Mouse (Mus musculus) spleen, adult 2 months (tissue): Measurements from ENCODE around the gene Clstn3. TPM values are rescaled to one million over a fixed set of nuclear protein-coding genes. Genes with fewer than 3 reads are reported as not detected.
"Not testable (repeated sequence)": the region's sequence is repeated elsewhere in the genome, so short reads cannot be mapped to it uniquely, and the experiment has no call there.

Experiments used
- DNase-seq, 2 experiments: peaks; one replicate each; pipeline versions ENCODE4 v3.0.0 to v3.0.0-alpha.2; 2012 to 2021; ENCODE audit warnings: low spot score in 2 of 2, low read depth in 1 of 2
- H3K27ac ChIP-seq: fragments of 200-500 bp; 2 replicates; pipeline ENCODE4 v1.5.1; 2012; ENCODE audit warnings: low read length, inconsistent platforms; ENCODE audit not compliant: insufficient read depth
- H3K27me3 ChIP-seq: fragments of 200-500 bp; 2 replicates; pipeline ENCODE4 v1.6.1; 2012; ENCODE audit warnings: mild to moderate bottlenecking, moderate library complexity, low read length, inconsistent platforms; ENCODE audit not compliant: control insufficient read depth, insufficient read depth
- H3K36me3 ChIP-seq: fragments of 200-500 bp; 2 replicates; pipeline ENCODE4 v1.6.1; 2012; ENCODE audit warnings: mild to moderate bottlenecking, low read length, inconsistent platforms; ENCODE audit not compliant: control insufficient read depth, insufficient read depth
- H3K4me1 ChIP-seq: fragments of 200-500 bp; 2 replicates; pipeline ENCODE4 v1.6.1; 2011; ENCODE audit warnings: inconsistent platforms; ENCODE audit not compliant: control insufficient read depth, insufficient read depth, insufficient read length
- H3K4me3 ChIP-seq: fragments of 200-500 bp; 2 replicates; pipeline ENCODE4 v1.5.1; 2011; ENCODE audit warnings: mild to moderate bottlenecking, inconsistent platforms; ENCODE audit not compliant: insufficient read depth, insufficient read length; ENCODE audit errors: extremely low read depth
- CTCF ChIP-seq: fragments of 200-500 bp; IDR thresholded peaks from 2 replicates; pipeline ENCODE4 v1.5.1; 2011; ENCODE audit warnings: mild to moderate bottlenecking, inconsistent platforms; ENCODE audit not compliant: insufficient read depth, insufficient read length, insufficient replicate concordance; ENCODE audit errors: extremely low read depth
- POLR2A ChIP-seq: fragments of 200-500 bp; IDR thresholded peaks from 2 replicates; pipeline ENCODE4 v1.6.1; 2011; ENCODE audit warnings: low read depth, low read length, inconsistent platforms
- WGBS: fragments of 180-500 bp; shearing (Covaris S2); methylation state at CpG from one replicate; pipeline ENCODE4 v1.1.7; 2018; 5-methylcytosine and 5-hydroxymethylcytosine counted together
- polyA plus RNA-seq: library from polyadenylated mRNA; depleted of rRNA; stranded (reverse); fragments of >200 nt; gene quantifications from 2 replicates; pipeline ENCODE4 v1.2.3, GENCODE M21; 2012

Clstn3 gene
- polyA plus RNA-seq, 1 experiment: 0.95 TPM

- DNase-seq: no peak
- WGBS: 53% methylated on average over 6 of the region's 6 CpGs
These were observed 26.8 kb upstream of the Clstn3 start for GRCm38 (mm10) chr6:124491427-124491826.

GRCm38 (mm10) chr6:124488952-124489351 lies 24.4 kb upstream of the Clstn3 start:
- no peak overlapping the region for H3K27ac ChIP-seq
- H3K4me3 ChIP-seq: no peak overlapping the region
- no peaks in the 10 kb centered on the region; the same call in 1 of the 2 replicates for H3K4me1 ChIP-seq
- no peaks in the 10 kb centered on the region for H3K27me3 ChIP-seq
- TF ChIP-seq POLR2A: no peak
- TF ChIP-seq CTCF: no peak
- H3K36me3 ChIP-seq: no peaks in the 10 kb centered on the region
- 89% methylated on average over 4 of the region's 4 CpGs for WGBS
- no peak for DNase-seq

More at GRCm38 (mm10) chr6:124491427-124491826, 26.8 kb upstream of the Clstn3 start:
- H3K4me3 ChIP-seq: no peak overlapping the region
- H3K36me3 ChIP-seq: no peaks in the 10 kb centered on the region
- H3K27me3 ChIP-seq: no peaks in the 10 kb centered on the region
- no peak overlapping the region for H3K27ac ChIP-seq
- H3K4me1 ChIP-seq: no peaks in the 10 kb centered on the region; the same call in 1 of the 2 replicates
- TF ChIP-seq POLR2A (no peak), CTCF (no peak)

- H3K27ac ChIP-seq: no peak overlapping the region
- WGBS: 36% methylated on average over 2 of the region's 2 CpGs
These were observed 22.9 kb upstream of the Clstn3 start for GRCm38 (mm10) chr6:124487509-124487908.

GRCm38 (mm10) chr6:124485414-124486144 lies 21.0 kb upstream of the Clstn3 start:
- WGBS: 88% methylated on average over 21 of the region's 21 CpGs
- no peak for TF ChIP-seq CTCF
- no peak for TF ChIP-seq POLR2A
- Histone ChIP-seq H3K36me3 (no peaks in the 10 kb centered on the region), H3K4me3 (no peak overlapping the region), H3K27ac (no peak overlapping the region), H3K4me1 (no peaks in the 10 kb centered on the region), H3K27me3 (no peaks in the 10 kb centered on the region)
- no peak for DNase-seq

More at GRCm38 (mm10) chr6:124487509-124487908, 22.9 kb upstream of the Clstn3 start:
- no peaks in the 10 kb centered on the region for H3K4me1 ChIP-seq
- no peaks in the 10 kb centered on the region for H3K27me3 ChIP-seq
- H3K36me3 ChIP-seq: no peaks in the 10 kb centered on the region
- DNase-seq: no peak
- H3K4me3 ChIP-seq: no peak overlapping the region
- no peak for TF ChIP-seq CTCF
- TF ChIP-seq POLR2A: no peak

GRCm38 (mm10) chr6:124484851-124485250 lies 20.3 kb upstream of the Clstn3 start:
- Histone ChIP-seq H3K4me1 (no peaks in the 10 kb centered on the region), H3K27me3 (no peaks in the 10 kb centered on the region), H3K27ac (no peak overlapping the region), H3K36me3 (no peaks in the 10 kb centered on the region), H3K4me3 (no peak overlapping the region)
- TF ChIP-seq POLR2A (no peak), CTCF (no peak)
- WGBS: 86% methylated on average over 7 of the region's 7 CpGs
- no peak for DNase-seq

GRCm38 (mm10) chr6:124483831-124484230 lies 19.2 kb upstream of the Clstn3 start:
- not testable (repeated sequence) for DNase-seq, H3K4me3 ChIP-seq, H3K27me3 ChIP-seq, H3K36me3 ChIP-seq, H3K4me1 ChIP-seq, H3K27ac ChIP-seq
- WGBS: 83% methylated on average over 3 of the region's 3 CpGs

- WGBS: 45% methylated on average over 6 of the region's 6 CpGs
- H3K27ac ChIP-seq: no peak overlapping the region
- TF ChIP-seq POLR2A (no peak), CTCF (peak; percentile 31; the same call in 1 of the 2 replicates)
These were observed 17.0 kb upstream of the Clstn3 start for GRCm38 (mm10) chr6:124481571-124481970.

More at GRCm38 (mm10) chr6:124481571-124481970, 17.0 kb upstream of the Clstn3 start:
- no peaks in the 10 kb centered on the region for H3K4me1 ChIP-seq
- H3K36me3 ChIP-seq: no peaks in the 10 kb centered on the region
- peak in 1 of 2 experiments; percentile 17 for DNase-seq
- H3K27me3 ChIP-seq: no peaks in the 10 kb centered on the region
- no peak overlapping the region for H3K4me3 ChIP-seq
